Mouse (Mus musculus) neural tube, embryonic 11.5 days (tissue): ENCODE results near the gene Xab2. TPM values are rescaled to one million over a fixed set of nuclear protein-coding genes. Genes with fewer than 3 reads are reported as not detected.

ENCODE experiments used
- ATAC-seq: fragments of 200-750 bp; cut with Nextera tagmentation; 2 replicates; pipeline ENCODE4 v1.8.0; 2017; ENCODE audit warnings: moderate number of reproducible peaks, mild to moderate bottlenecking, moderate TSS enrichment, moderate library complexity; ENCODE audit not compliant: insufficient read depth, low FRiP score, low TSS enrichment
- DNase-seq: peaks from one replicate; pipeline ENCODE4 v3.0.0-alpha.2; 2015; ENCODE audit warnings: low spot score
- H3K27ac ChIP-seq: fragments of 300-500 bp; sonication (generic); 2 replicates; pipeline ENCODE4 v1.5.1; 2014; ENCODE audit warnings: low read depth, mild to moderate bottlenecking, low read length
- H3K27me3 ChIP-seq: fragments of 300-500 bp; sonication (generic); 2 replicates; pipeline ENCODE4 v1.6.1; 2014; ENCODE audit warnings: mild to moderate bottlenecking, low read length, mixed read lengths; ENCODE audit not compliant: control insufficient read depth, insufficient read depth
- H3K36me3 ChIP-seq: fragments of 300-500 bp; sonication (generic); 2 replicates; pipeline ENCODE4 v1.6.1; 2014; ENCODE audit warnings: mild to moderate bottlenecking, low read length, moderate library complexity, mixed read lengths; ENCODE audit not compliant: control insufficient read depth, insufficient read depth
- H3K4me1 ChIP-seq: fragments of 300-500 bp; sonication (generic); 2 replicates; pipeline ENCODE4 v1.6.1; 2014; ENCODE audit warnings: low read length, mixed read lengths; ENCODE audit not compliant: control insufficient read depth, insufficient read depth
- H3K4me2 ChIP-seq: fragments of 300-500 bp; sonication (generic); 2 replicates; pipeline ENCODE4 v1.6.1; 2014; ENCODE audit warnings: low read depth, mild to moderate bottlenecking, moderate library complexity
- H3K4me3 ChIP-seq: fragments of 300-500 bp; sonication (generic); 2 replicates; pipeline ENCODE4 v1.5.1; 2014; ENCODE audit warnings: low read depth, low read length
- H3K9ac ChIP-seq: fragments of 300-500 bp; sonication (generic); 2 replicates; pipeline ENCODE4 v1.6.1; 2014; ENCODE audit warnings: mild to moderate bottlenecking, low read length
- H3K9me3 ChIP-seq: fragments of 300-500 bp; sonication (generic); 2 replicates; pipeline ENCODE4 v1.6.1; 2016; ENCODE audit warnings: low read length; ENCODE audit not compliant: control insufficient read depth
- WGBS: fragments of 180-500 bp; shearing (Covaris S2); extraction: QIAGEN DNeasy Blood & Tissue Kit; methylation state at CpG from one replicate; pipeline ENCODE4 v1.1.7; 2014; 5-methylcytosine and 5-hydroxymethylcytosine counted together
- polyA plus RNA-seq: library from polyadenylated mRNA; unstranded; fragments of >200 nt; fragmentation: Nextera tagmentation; extraction: Ambion mirVana; gene quantifications from 2 replicates; pipeline ENCODE4 v1.2.1, GENCODE M21; 2014

The Xab2 gene
- polyA plus RNA-seq, 1 experiment from 2014 or later = 68.3 TPM

DNA sequence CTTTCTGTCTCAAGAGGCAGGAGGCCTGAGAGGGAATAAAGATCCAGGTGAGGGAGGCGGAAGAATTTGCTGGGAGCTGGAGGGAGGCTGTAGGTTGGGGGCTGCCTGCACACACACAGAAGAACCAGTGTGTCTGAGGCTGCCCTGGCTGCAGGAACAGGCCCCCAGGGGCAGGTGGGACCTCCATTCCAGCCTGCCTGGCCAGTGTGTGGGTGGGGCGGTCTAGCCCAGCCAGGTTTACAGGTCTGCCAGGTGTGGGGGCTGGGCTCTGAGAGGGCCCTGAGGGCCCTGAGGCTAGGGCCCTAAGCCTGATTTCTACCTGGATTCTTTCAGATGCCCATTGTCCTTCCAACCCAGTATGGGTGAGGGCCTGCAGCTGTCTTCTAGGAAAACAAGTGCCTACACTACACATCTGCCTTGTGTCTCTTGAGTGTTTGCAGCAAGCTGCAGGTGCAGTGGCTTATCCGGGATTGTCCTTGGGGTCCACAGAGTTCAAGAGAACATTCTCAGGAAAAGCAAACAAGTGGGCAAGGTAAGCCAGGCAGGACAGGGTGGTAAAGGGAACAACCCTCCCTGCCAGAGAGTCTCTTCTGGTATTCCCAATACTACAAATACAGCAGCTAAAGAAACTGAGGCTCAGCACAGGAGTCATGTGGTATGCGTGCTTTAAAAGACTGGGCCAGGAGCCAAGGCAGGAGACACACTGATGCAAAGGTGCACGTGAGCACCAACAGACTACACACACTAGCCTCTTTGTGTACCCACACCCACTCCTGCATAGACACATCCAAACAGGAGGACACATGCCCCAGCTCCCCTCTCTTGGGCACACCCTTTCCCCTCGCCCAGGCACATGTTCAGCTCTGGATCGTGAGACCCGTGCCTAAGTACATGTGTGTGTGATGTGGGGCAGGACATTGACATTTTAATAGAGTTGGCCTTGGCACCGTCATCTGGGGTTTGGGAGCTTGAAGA, 41.4 kb downstream of the Xab2 start:
- Histone ChIP-seq H3K4me3 (no peak overlapping the region), H3K4me2 (no peak overlapping the region), H3K9ac (no peak overlapping the region), H3K27me3 (no peaks in the 10 kb centered on the region), H3K36me3 (no peaks in the 10 kb centered on the region), H3K9me3 (no peaks in the 10 kb centered on the region), H3K27ac (no peak overlapping the region), H3K4me1 (no peaks in the 10 kb centered on the region)
- DNase-seq (no peak), ATAC-seq (no peak)
- 88% methylated on average over 9 of the region's 9 CpGs for WGBS

DNA sequence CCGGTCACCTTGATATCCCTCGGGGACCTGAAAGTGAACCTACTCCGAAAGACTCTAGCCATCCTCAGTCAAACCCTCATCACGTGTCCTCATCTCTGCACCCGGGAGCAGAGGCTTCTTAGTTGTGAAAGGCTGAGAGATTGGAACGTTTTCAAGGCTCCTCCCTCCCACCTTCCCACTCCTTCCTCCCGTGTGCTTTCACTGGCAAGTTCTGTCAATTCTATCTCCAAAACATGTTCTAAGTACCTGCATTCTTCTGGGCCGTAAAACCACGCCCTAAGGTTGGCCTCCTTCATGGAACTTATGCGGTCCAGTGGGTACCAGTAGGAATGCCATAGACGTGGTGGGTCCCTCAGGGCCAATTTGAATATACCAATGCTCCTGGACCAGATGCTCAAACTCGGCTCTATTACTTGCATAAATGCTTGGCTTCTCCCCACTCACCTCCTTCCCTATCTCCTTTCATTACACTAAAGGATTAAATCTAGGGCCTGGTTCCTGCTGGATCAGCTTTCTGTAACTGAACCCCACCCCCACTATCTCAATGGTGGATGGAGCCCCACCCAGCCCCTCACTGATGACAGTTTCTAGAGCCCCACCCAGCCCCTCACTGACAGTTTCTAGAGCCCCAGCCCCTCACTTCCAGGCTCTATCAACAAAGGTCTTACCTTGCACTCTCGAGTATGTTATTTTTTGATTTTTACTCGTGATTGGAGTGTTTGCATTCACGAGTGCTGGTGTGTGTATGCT, 44.7 kb downstream of the Xab2 start:
- DNase-seq = no peak
- H3K4me2 ChIP-seq = no peak overlapping the region
- H3K4me3 ChIP-seq = no peak overlapping the region
- no peak overlapping the region for H3K27ac ChIP-seq
- no peaks in the 10 kb centered on the region for H3K27me3 ChIP-seq
- H3K4me1 ChIP-seq = no peaks in the 10 kb centered on the region
- H3K9ac ChIP-seq = no peak overlapping the region
- ATAC-seq = no peak
- no peaks in the 10 kb centered on the region for H3K36me3 ChIP-seq
- H3K9me3 ChIP-seq = no peaks in the 10 kb centered on the region
- WGBS = 78% methylated on average over 15 of the region's 15 CpGs

DNA sequence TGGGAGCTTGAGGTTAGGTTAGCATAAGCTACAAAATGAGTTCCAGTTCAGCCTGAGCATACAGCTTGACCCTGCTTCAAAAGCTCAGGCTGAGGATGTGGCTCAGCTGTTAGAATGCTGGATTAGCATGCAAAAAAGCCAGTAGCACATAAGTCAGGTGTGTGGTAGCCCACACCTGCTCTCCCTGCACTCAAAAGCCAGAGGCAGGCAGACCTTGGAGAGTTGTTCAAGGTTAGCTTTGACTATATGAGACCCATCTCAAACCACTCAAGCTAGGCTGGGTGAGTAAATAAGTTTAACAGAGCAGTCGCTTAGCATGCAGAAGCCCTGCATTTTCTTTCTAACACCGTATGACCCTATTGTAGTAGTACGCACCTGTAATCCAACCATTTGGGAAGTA, 46.6 kb downstream of the Xab2 start:
- H3K4me2 ChIP-seq = no peak overlapping the region
- ATAC-seq = no peak
- no peaks in the 10 kb centered on the region for H3K9me3 ChIP-seq
- H3K27ac ChIP-seq = no peak overlapping the region
- no peaks in the 10 kb centered on the region for H3K36me3 ChIP-seq
- H3K4me3 ChIP-seq = no peak overlapping the region
- no peaks in the 10 kb centered on the region for H3K4me1 ChIP-seq
- DNase-seq = no peak
- no peak overlapping the region for H3K9ac ChIP-seq
- WGBS = 92% methylated on average over 3 of the region's 3 CpGs
- no peaks in the 10 kb centered on the region for H3K27me3 ChIP-seq

- 89% methylated on average over 5 of the region's 5 CpGs for WGBS
- H3K4me2 ChIP-seq = no peak overlapping the region
These were observed 51.3 kb downstream of the Xab2 start for GRCm38 (mm10) chr8:3569784-3570183.

DNA sequence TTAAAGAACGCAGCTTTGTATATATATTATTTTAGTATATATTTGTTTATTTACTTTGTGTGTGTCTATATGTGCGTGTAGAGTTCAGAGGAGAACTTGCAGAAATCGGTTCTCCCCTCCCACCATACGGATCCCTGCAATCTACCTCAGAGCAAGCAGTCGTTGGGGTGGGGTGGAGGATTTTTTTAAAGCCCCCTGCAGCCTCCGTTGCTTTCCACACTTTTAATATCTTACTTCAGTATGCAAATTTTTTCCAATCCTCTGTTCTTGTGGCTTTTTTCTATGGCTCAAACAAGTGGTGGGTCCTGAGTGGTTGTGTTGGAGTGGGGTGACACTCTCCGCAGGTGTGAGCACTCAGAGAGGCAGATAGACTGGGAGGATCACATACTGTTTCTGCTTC, 52.7 kb downstream of the Xab2 start:
- WGBS = 8% methylated on average over 7 of the region's 7 CpGs
- Histone ChIP-seq H3K27me3 (no peaks in the 10 kb centered on the region), H3K9me3 (no peaks in the 10 kb centered on the region), H3K27ac (no peak overlapping the region), H3K4me1 (no peaks in the 10 kb centered on the region), H3K36me3 (no peaks in the 10 kb centered on the region), H3K4me2 (peak overlapping the region; percentile 41), H3K4me3 (peak overlapping the region; percentile 23), H3K9ac (peak overlapping the region; percentile 44)
- DNase-seq (no peak), ATAC-seq (no peak)

More at GRCm38 (mm10) chr8:3569784-3570183, 51.3 kb downstream of the Xab2 start:
- Histone ChIP-seq H3K27me3 (no peaks in the 10 kb centered on the region), H3K9me3 (no peaks in the 10 kb centered on the region), H3K36me3 (no peaks in the 10 kb centered on the region), H3K4me1 (no peaks in the 10 kb centered on the region), H3K27ac (no peak overlapping the region), H3K4me3 (no peak overlapping the region), H3K9ac (no peak overlapping the region)
- DNase-seq (no peak), ATAC-seq (no peak)

- H3K9ac ChIP-seq = peak within 1 kb of the TSS; percentile 44
- DNase-seq (peak; percentile 39), ATAC-seq (peak; percentile 88)
- 2% methylated on average over 12 of the region's 12 CpGs for WGBS
- peak within 1 kb of the TSS; percentile 41 for H3K4me2 ChIP-seq
- H3K9me3 ChIP-seq = no peaks in the 10 kb centered on the region
- H3K4me1 ChIP-seq = no peaks in the 10 kb centered on the region
- peak within 1 kb of the TSS; percentile 23 for H3K4me3 ChIP-seq
- H3K36me3 ChIP-seq = no peaks in the 10 kb centered on the region
- no peaks in the 10 kb centered on the region for H3K27me3 ChIP-seq
- no peak within 1 kb of the TSS for H3K27ac ChIP-seq
These were observed 53.3 kb downstream of the Xab2 start, which contains the start of gene C330021F23Rik for GRCm38 (mm10) chr8:3567641-3568371. TSS of gene C330021F23Rik (plus strand) at chr8:3567990.

Other genes starting within 250 kb of the Xab2 start
- gene Arhgef18, start 228.3 kb downstream of the Xab2 start, polyA plus RNA-seq = 9.0 and 10.8 TPM in 2 replicates
- gene Pex11g, start 153.6 kb downstream of the Xab2 start, polyA plus RNA-seq = 2.9 TPM in 2 replicates
- gene Tex45, start 150.5 kb downstream of the Xab2 start, polyA plus RNA-seq = 0.20 TPM in 1 of 2 replicates, not detected in the other
- 29.9 and 36.8 TPM in 2 replicates for gene Zfp358, start 128.2 kb downstream of the Xab2 start, polyA plus RNA-seq
- 50.3 and 56.0 TPM in 2 replicates for gene Mcoln1, start 120.9 kb downstream of the Xab2 start, polyA plus RNA-seq
- 17.9 and 20.7 TPM in 2 replicates for gene Pnpla6, start 105.9 kb downstream of the Xab2 start, polyA plus RNA-seq
- gene C330021F23Rik, start 53.3 kb downstream of the Xab2 start, polyA plus RNA-seq = 4.8 and 5.6 TPM in 2 replicates
- gene Camsap3, start 34.0 kb downstream of the Xab2 start, polyA plus RNA-seq = 13.7 and 14.5 TPM in 2 replicates
- 91.7 and 99.2 TPM in 2 replicates for gene Pet100, start 232 bp upstream of the Xab2 start, polyA plus RNA-seq
- not detected in 2 replicates for gene Pcp2, start 4.2 kb upstream of the Xab2 start, polyA plus RNA-seq
- gene Stxbp2, start 9.6 kb upstream of the Xab2 start, polyA plus RNA-seq = 17.3 and 25.2 TPM in 2 replicates
- gene Retn, start 34.5 kb upstream of the Xab2 start, polyA plus RNA-seq = not detected in 2 replicates
- gene Mcemp1, start 44.4 kb upstream of the Xab2 start, polyA plus RNA-seq = not detected in 2 replicates
- 7.9 and 11.3 TPM in 2 replicates for gene Fcor, start 51.0 kb upstream of the Xab2 start, polyA plus RNA-seq
- 37.0 and 43.6 TPM in 2 replicates for gene Trappc5, start 55.0 kb upstream of the Xab2 start, polyA plus RNA-seq
- 0.11 and 0.24 TPM in 2 replicates for gene Fcer2a, start 72.9 kb upstream of the Xab2 start, polyA plus RNA-seq
- gene Clec4g, start 99.3 kb upstream of the Xab2 start, polyA plus RNA-seq = 0.26 TPM in 1 of 2 replicates, not detected in the other
- not detected in 2 replicates for gene Cd209a, start 127.7 kb upstream of the Xab2 start, polyA plus RNA-seq
- gene Cd209e, start 233.0 kb upstream of the Xab2 start, polyA plus RNA-seq = not detected in 2 replicates